ENCODE assay signal across 11 mouse cellular contexts in genomic region chr3:84037536-84037935, GRCm38 (mm10). TPM values are rescaled to one million over a fixed set of nuclear protein-coding genes. Genes with fewer than 3 reads are reported as not detected.
DNase-seq lines count a peak whose midpoint lies in the region; ATAC-seq and TF ChIP-seq lines count a peak whose summit lies in the region.
"Had no signal": no experiment of that assay in that cellular context is flagged by ENCODE, and none has a peak within 500 bp of the region (broad histone marks: within the 10 kb centered on the region; RNA-seq: fewer than 3 reads in every experiment).

No protein-coding gene starts in this region.

- no peak overlapping the region for H3K27ac ChIP-seq in heart, embryonic 10.5 days
- no peak overlapping the region for H3K27ac ChIP-seq in MEL (ENCODE audit: control insufficient read depth, low read depth, low read length)
- H3K27ac ChIP-seq in hindbrain, embryonic 13.5 days = no peak overlapping the region
- no peak overlapping the region for H3K27ac ChIP-seq in midbrain, embryonic 11.5 days (ENCODE audit: low read depth, low read length)
- H3K27ac ChIP-seq in layer of hippocampus, adult 2 months = no peak overlapping the region

- no peak for TF ChIP-seq EP300 in MEL (IDR thresholded peaks at IDR 0.05; ENCODE audit: low read depth in 1 of 2, low read length in 2 of 2)

- peaks cover 46% of the 10 kb centered on the region for H3K79me2 ChIP-seq in MEL (ENCODE audit: control insufficient read depth, insufficient read depth, low read length, poor library complexity)

- no peaks in the 10 kb centered on the region for H3K9me3 ChIP-seq in heart, embryonic 10.5 days
- H3K9me3 ChIP-seq in MEL (replicated peaks; ENCODE audit: insufficient read depth, low read length) = no peaks in the 10 kb centered on the region
- no peaks in the 10 kb centered on the region for H3K9me3 ChIP-seq in hindbrain, embryonic 13.5 days
- no peaks in the 10 kb centered on the region for H3K9me3 ChIP-seq in midbrain, embryonic 11.5 days (ENCODE audit: control insufficient read depth, low read length)

- H3K27me3 ChIP-seq in heart, embryonic 10.5 days (ENCODE audit: insufficient read depth, poor library complexity, severe bottlenecking) = no peaks in the 10 kb centered on the region
- H3K27me3 ChIP-seq in MEL (ENCODE audit: control insufficient read depth in 1 of 2, insufficient read depth in 2 of 2, low read length in 2 of 2) = no peaks in the 10 kb centered on the region
- no peaks in the 10 kb centered on the region for H3K27me3 ChIP-seq in hindbrain, embryonic 13.5 days
- no peaks in the 10 kb centered on the region; the same call in 1 of the 2 replicates for H3K27me3 ChIP-seq in midbrain, embryonic 11.5 days (ENCODE audit: control insufficient read depth, insufficient read depth, low read length)

- no peak for TF ChIP-seq RAD21 in MEL (IDR thresholded peaks at IDR 0.05; ENCODE audit: low read depth, low read length)

- H3K36me3 ChIP-seq in heart, embryonic 10.5 days = 0 out of 2 replicates have a peak, but pooled peaks cover 3% of the 10 kb centered on the region
- peaks cover 0 to 58% of the 10 kb centered on the region in 2 experiments; a peak in 2 of 4 replicates for H3K36me3 ChIP-seq in MEL (ENCODE audit: control insufficient read depth in 1 of 2, insufficient read depth in 2 of 2, low read length in 2 of 2)
- H3K36me3 ChIP-seq in hindbrain, embryonic 13.5 days = no peaks in the 10 kb centered on the region
- H3K36me3 ChIP-seq in midbrain, embryonic 11.5 days (ENCODE audit: control insufficient read depth, insufficient read depth, low read length) = no peaks in the 10 kb centered on the region

- H3K4me3 ChIP-seq in heart, embryonic 10.5 days = no peak overlapping the region
- H3K4me3 ChIP-seq in MEL (ENCODE audit: control insufficient read depth in 1 of 2, insufficient read depth in 1 of 2, low read depth in 2 of 2, low read length in 2 of 2) = peak overlapping the region in 1 of 2 experiments; percentile 9; a peak in 2 of 4 replicates
- H3K4me3 ChIP-seq in hindbrain, embryonic 13.5 days = peak overlapping the region; percentile 97
- no peak overlapping the region for H3K4me3 ChIP-seq in midbrain, embryonic 11.5 days (ENCODE audit: low read depth, low read length)
- H3K4me3 ChIP-seq in layer of hippocampus, adult 2 months = no peak overlapping the region

- no peak overlapping the region for H3K9ac ChIP-seq in MEL (ENCODE audit: control insufficient read depth, low read depth, low read length, poor library complexity, severe bottlenecking)
- H3K9ac ChIP-seq in hindbrain, embryonic 13.5 days = peak overlapping the region; percentile 53
- H3K9ac ChIP-seq in midbrain, embryonic 11.5 days (ENCODE audit: low read length) = no peak overlapping the region

- TF ChIP-seq POLR2A in MEL (IDR thresholded peaks at IDR 0.05; ENCODE audit: control insufficient read depth in 1 of 2, insufficient read depth in 1 of 2, low read depth in 1 of 2, low read length in 2 of 2, poor library complexity in 1 of 2) = no peak

- 85% methylated on average over 3 of the region's 3 CpGs for WGBS in heart, embryonic 10.5 days
- 68% methylated on average over 3 of the region's 3 CpGs for WGBS in hindbrain, embryonic 13.5 days
- WGBS in midbrain, embryonic 11.5 days = 87% methylated on average over 3 of the region's 3 CpGs

- no peak for ATAC-seq in hindbrain, embryonic 13.5 days (ENCODE audit: low FRiP score)
- no peak for ATAC-seq in midbrain, embryonic 11.5 days (ENCODE audit: low FRiP score)
- no peak for ATAC-seq in granulocyte monocyte progenitor cell, adult 5-6 weeks (replicated peaks; ENCODE audit: poor library complexity, severe bottlenecking)

- peaks cover 29% of the 10 kb centered on the region for H3K4me1 ChIP-seq in heart, embryonic 10.5 days
- peaks cover 25 to 42% of the 10 kb centered on the region in 2 experiments for H3K4me1 ChIP-seq in MEL (ENCODE audit: control insufficient read depth in 1 of 2, insufficient read depth in 2 of 2, low read length in 2 of 2)
- peaks cover 62% of the 10 kb centered on the region for H3K4me1 ChIP-seq in hindbrain, embryonic 13.5 days (replicated peaks)
- peaks cover 34% of the 10 kb centered on the region for H3K4me1 ChIP-seq in midbrain, embryonic 11.5 days (ENCODE audit: control insufficient read depth, insufficient read depth, low read length)

- TF ChIP-seq CTCF in MEL (IDR thresholded peaks at IDR 0.05 in 2 of 3, conservative IDR thresholded peaks at IDR 0.05 in 1 of 3; ENCODE audit: control insufficient read depth in 1 of 3, insufficient read depth in 1 of 3, low read depth in 2 of 3, low read length in 3 of 3, poor library complexity in 1 of 3, severe bottlenecking in 1 of 3) = no peak
- no peak for TF ChIP-seq CTCF in layer of hippocampus, adult 2 months (conservative IDR thresholded peaks at IDR 0.05)

- H3K4me2 ChIP-seq in hindbrain, embryonic 13.5 days = peak overlapping the region; percentile 86
- peak overlapping the region; percentile 90 for H3K4me2 ChIP-seq in midbrain, embryonic 11.5 days

- DNase-seq in heart, embryonic 10.5 days (ENCODE audit: low spot score) = peak; percentile 53
- no peak for DNase-seq in heart, postnatal 4 days
- DNase-seq in MEL (ENCODE audit: low read depth, low spot score) = peak; percentile 18
- DNase-seq in midbrain, embryonic 11.5 days (ENCODE audit: low spot score, missing footprints) = no peak
- DNase-seq in layer of hippocampus, adult 2 months (ENCODE audit: low spot score in 2 of 2) = no peak
- no peak for DNase-seq in adrenal gland, adult 18-20 months (ENCODE audit: low spot score in 2 of 2)
- DNase-seq: cerebellum, adult 18-20 months; kidney, adult 11 months; lung, adult 18-20 months had no signal

TF ChIP-seq in MEL, 35 proteins besides CTCF, POLR2A, EP300 and RAD21:
- no peak for TF ChIP-seq E2F4 (IDR thresholded peaks at IDR 0.05; ENCODE audit: borderline replicate concordance, low read depth, low read length)
- TF ChIP-seq USF1 (IDR thresholded peaks at IDR 0.05; ENCODE audit: low read depth, low read length) = no peak
- TF ChIP-seq MXI1 (IDR thresholded peaks at IDR 0.05; ENCODE audit: low read depth, low read length) = no peak
- no peak for TF ChIP-seq ELF1 (IDR thresholded peaks at IDR 0.05; ENCODE audit: low read depth, low read length)

RNA-seq across cellular contexts. Expression of gene Tmem131l, which starts 2.4 kb away (rescaled TPM):
- 25.9 and 39.6 TPM in 2 replicates for polyA plus RNA-seq in heart, embryonic 10.5 days (2016; fragmentation: Nextera tagmentation; extraction: Ambion mirVana)
- total RNA-seq in heart, postnatal 4 days (2021) = 10 to 100 TPM; 32.7 to 41.7 TPM
- 9.6 and 10.9 TPM in 2 replicates for total RNA-seq in MEL (2012; rRNA removed)
- polyA plus RNA-seq in MEL (2012; ENCODE audit: insufficient read depth in 1 of 2, insufficient read length in 2 of 2, low read depth in 1 of 2, low replicate concordance in 2 of 2, missing spikeins in 1 of 2) = 10 to 100 TPM in 1 of 2 experiments, not detected in 1; 39.6 TPM
- 66.6 and 75.8 TPM in 2 replicates for polyA plus RNA-seq in hindbrain, embryonic 13.5 days (2015; fragmentation: Nextera tagmentation; extraction: Ambion mirVana)
- 67.1 and 76.3 TPM in 2 replicates for polyA plus RNA-seq in midbrain, embryonic 11.5 days (2014; fragmentation: Nextera tagmentation; extraction: Ambion mirVana)
- 10 to 100 TPM; 27.4 to 36.5 TPM for total RNA-seq in layer of hippocampus, adult 2 months (2021)
- total RNA-seq in granulocyte monocyte progenitor cell, adult 5-6 weeks (2014; fragmentation: Nextera tagmentation) = 80.9 and 108 TPM in 2 replicates
- total RNA-seq in granulocyte monocyte progenitor cell, adult 5-6 weeks (2017) = 25.6 and 31.9 TPM in 2 replicates
- total RNA-seq in adrenal gland, adult 18-20 months (2021) = 10 to 100 TPM; 14.0 to 26.4 TPM

Comparison
In these comparisons a context has a peak if more than half of its experiments do, and no peak if none do; other contexts are left out.
1. DNase-seq: peak in heart, embryonic 10.5 days (single experiment) and MEL (single experiment); none in heart, postnatal 4 days (single experiment), midbrain, embryonic 11.5 days (single experiment), layer of hippocampus, adult 2 months (0 of 2) and adrenal gland, adult 18-20 months (0 of 2).